Mouse (Mus musculus) hindbrain, embryonic 15.5 days (tissue): ENCODE data around the gene Nacad. TPM values are rescaled to one million over a fixed set of nuclear protein-coding genes. Genes with fewer than 3 reads are reported as not detected.

Source experiments
- ATAC-seq: fragments of 200-750 bp; cut with Nextera tagmentation; 2 replicates; pipeline ENCODE4 v1.8.0; 2017; ENCODE audit warnings: low read depth, moderate number of reproducible peaks, moderate TSS enrichment; ENCODE audit not compliant: low FRiP score
- H3K27ac ChIP-seq: fragments of 300-500 bp; sonication (generic); replicated peaks from 2 replicates; pipeline ENCODE4 v1.5.1; 2015; ENCODE audit warnings: mild to moderate bottlenecking, inconsistent platforms
- H3K27me3 ChIP-seq: fragments of 300-500 bp; sonication (generic); 2 replicates; pipeline ENCODE4 v1.6.1; 2015; ENCODE audit warnings: control low read depth, inconsistent platforms
- H3K36me3 ChIP-seq: fragments of 300-500 bp; sonication (generic); 2 replicates; pipeline ENCODE4 v1.6.1; 2015; ENCODE audit warnings: control low read depth, inconsistent platforms
- H3K4me1 ChIP-seq: fragments of 300-500 bp; sonication (generic); replicated peaks from 2 replicates; pipeline ENCODE4 v1.6.1; 2015; ENCODE audit warnings: control low read depth, inconsistent platforms
- H3K4me2 ChIP-seq: fragments of 300-500 bp; sonication (generic); 2 replicates; pipeline ENCODE4 v1.6.1; 2015; ENCODE audit warnings: moderate library complexity, mild to moderate bottlenecking, inconsistent platforms
- H3K4me3 ChIP-seq: fragments of 300-500 bp; sonication (generic); 2 replicates; pipeline ENCODE4 v1.5.1; 2015; ENCODE audit warnings: mild to moderate bottlenecking, inconsistent platforms
- H3K9ac ChIP-seq: fragments of 300-500 bp; sonication (generic); 2 replicates; pipeline ENCODE4 v1.6.1; 2015; ENCODE audit warnings: inconsistent platforms
- H3K9me3 ChIP-seq: fragments of 300-500 bp; sonication (generic); 2 replicates; pipeline ENCODE4 v1.6.1; 2016; ENCODE audit warnings: control low read depth, inconsistent platforms
- WGBS: fragments of 180-500 bp; shearing (Covaris S2); methylation state at CpG from one replicate; pipeline ENCODE4 v1.1.7; 2015; 5-methylcytosine and 5-hydroxymethylcytosine counted together
- polyA plus RNA-seq: library from polyadenylated mRNA; unstranded; fragments of >200 nt; fragmentation: Nextera tagmentation; extraction: Ambion mirVana; gene quantifications from 2 replicates; pipeline ENCODE4 v1.2.1, GENCODE M21; 2015

Gene Nacad
- polyA plus RNA-seq, 1 experiment from 2014 or later, result 89.8 TPM

DNA sequence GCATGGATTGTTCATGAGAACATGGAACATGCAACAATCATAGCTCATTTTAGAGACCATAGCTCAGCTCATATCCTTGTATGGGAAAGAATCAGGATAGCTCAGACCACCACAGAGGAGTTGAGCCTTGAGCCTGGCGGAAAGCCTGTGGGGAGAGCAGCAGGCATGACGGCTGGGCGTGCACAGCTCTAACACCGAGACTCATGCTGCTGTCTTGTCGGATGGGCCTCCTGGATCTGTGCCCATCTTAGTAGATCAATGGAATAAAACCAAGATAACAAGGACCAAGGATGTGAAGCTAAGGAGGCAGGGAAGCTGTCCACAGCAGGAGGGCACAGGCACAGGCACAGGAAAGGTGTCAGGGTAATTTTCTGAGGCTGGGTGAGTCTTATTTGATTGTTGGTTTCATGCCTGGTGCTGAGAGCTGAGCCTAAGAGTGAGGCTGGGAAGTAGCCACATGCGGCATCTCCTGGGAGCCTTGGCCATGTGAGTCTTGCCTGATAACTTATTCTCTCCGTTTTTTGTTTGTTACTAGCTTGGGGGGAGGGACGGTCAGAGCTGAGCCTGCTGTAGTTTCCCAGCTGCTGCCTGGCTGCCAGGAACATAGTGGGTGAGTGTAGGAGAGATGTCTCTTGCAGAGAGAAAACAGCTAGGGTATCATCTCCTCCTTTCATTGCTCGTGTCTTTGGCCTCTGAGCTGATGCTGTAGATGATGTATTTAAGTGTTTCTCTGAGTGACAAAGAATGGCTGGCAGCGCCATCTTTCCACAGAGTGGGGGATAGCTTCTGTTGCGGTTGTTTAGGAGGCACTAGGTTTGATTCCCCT, 37.1 kb downstream of the Nacad start:
- peak overlapping the region; percentile 17; the same call in 1 of the 2 replicates for H3K4me2 ChIP-seq
- peak overlapping the region; percentile 72 for H3K27ac ChIP-seq
- H3K36me3 ChIP-seq, result 0 out of 2 replicates have a peak, but pooled peaks cover 4% of the 10 kb centered on the region
- no peak overlapping the region for H3K4me3 ChIP-seq
- H3K4me1 ChIP-seq, result peaks cover 21% of the 10 kb centered on the region
- no peaks in the 10 kb centered on the region for H3K27me3 ChIP-seq
- peak; percentile 66; the same call in 1 of the 2 replicates for ATAC-seq
- no peaks in the 10 kb centered on the region for H3K9me3 ChIP-seq
- WGBS, result 30% methylated on average over 11 of the region's 11 CpGs
- 0 out of 2 replicates have a peak overlapping the region, but pooled peaks have one; percentile 9 for H3K9ac ChIP-seq

GRCm38 (mm10) chr11:6567951-6568350, 37.9 kb downstream of the Nacad start:
- Histone ChIP-seq H3K9ac (no peak overlapping the region), H3K4me3 (no peak overlapping the region), H3K4me2 (no peak overlapping the region), H3K27ac (peak overlapping the region; percentile 72), H3K9me3 (no peaks in the 10 kb centered on the region), H3K36me3 (0 out of 2 replicates have a peak, but pooled peaks cover 5% of the 10 kb centered on the region), H3K4me1 (peaks cover 21% of the 10 kb centered on the region), H3K27me3 (no peaks in the 10 kb centered on the region)
- no peak for ATAC-seq
- WGBS, result 80% methylated on average over 8 of the region's 8 CpGs

DNA sequence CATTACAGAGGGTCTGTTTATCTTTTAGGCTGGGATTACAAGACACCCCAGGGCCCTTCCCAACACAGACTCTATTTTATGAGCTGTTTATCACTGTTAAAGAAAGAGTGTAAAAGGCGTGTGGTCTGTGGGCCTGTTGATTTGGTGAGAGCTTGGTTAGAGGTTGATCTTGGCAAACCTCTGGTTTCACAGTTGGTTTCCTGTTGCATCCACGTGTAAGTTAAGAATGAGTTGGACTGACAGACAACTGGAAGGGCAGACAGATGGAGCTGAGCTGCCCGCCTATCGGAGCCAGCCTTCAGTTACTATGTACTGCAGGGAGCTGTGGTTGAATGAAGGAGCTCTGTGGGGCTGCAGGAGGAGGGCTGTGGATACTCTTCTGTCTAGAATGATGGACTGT, 39.4 kb downstream of the Nacad start:
- Histone ChIP-seq H3K27me3 (no peaks in the 10 kb centered on the region), H3K27ac (no peak overlapping the region), H3K36me3 (0 out of 2 replicates have a peak, but pooled peaks cover 5% of the 10 kb centered on the region), H3K4me2 (no peak overlapping the region), H3K9ac (no peak overlapping the region), H3K9me3 (no peaks in the 10 kb centered on the region), H3K4me1 (peaks cover 21% of the 10 kb centered on the region), H3K4me3 (no peak overlapping the region)
- no peak for ATAC-seq
- 87% methylated on average over 4 of the region's 4 CpGs for WGBS

- Histone ChIP-seq H3K27me3 (no peaks in the 10 kb centered on the region), H3K27ac (no peak overlapping the region), H3K9ac (no peak overlapping the region), H3K4me1 (peaks cover 5% of the 10 kb centered on the region), H3K9me3 (no peaks in the 10 kb centered on the region), H3K4me2 (no peak overlapping the region), H3K36me3 (0 out of 2 replicates have a peak, but pooled peaks cover 5% of the 10 kb centered on the region), H3K4me3 (no peak overlapping the region)
- no peak for ATAC-seq
- WGBS, result 89% methylated on average over 4 of the region's 4 CpGs
Observed at GRCm38 (mm10) chr11:6563201-6563600, 42.7 kb downstream of the Nacad start.

DNA sequence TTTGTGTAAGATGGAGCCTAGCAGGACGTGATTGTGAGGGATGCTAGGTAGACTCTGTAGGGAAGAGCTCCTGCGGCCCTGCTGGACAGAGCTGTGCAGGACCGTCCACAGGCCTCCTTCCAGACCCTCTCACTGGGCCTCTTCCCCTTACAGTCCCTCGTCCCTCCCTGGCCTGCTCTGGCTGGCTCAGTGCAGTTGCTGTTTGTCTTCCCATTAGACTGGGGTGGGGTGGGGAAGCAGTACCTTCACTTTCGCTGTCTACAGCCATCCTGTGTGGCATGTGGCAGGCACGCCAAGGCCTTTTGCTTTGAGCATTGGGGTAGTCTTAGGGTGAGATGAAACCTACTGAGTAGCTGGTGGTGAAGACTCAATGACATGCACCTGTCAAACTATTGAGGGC, 43.5 kb downstream of the Nacad start:
- Histone ChIP-seq H3K27me3 (no peaks in the 10 kb centered on the region), H3K4me2 (no peak overlapping the region), H3K36me3 (0 out of 2 replicates have a peak, but pooled peaks cover 5% of the 10 kb centered on the region), H3K4me1 (no peaks in the 10 kb centered on the region), H3K9ac (no peak overlapping the region), H3K27ac (no peak overlapping the region), H3K4me3 (no peak overlapping the region), H3K9me3 (no peaks in the 10 kb centered on the region)
- ATAC-seq, result no peak
- WGBS, result 86% methylated on average over 6 of the region's 6 CpGs

GRCm38 (mm10) chr11:6561474-6561873, 44.4 kb downstream of the Nacad start:
- no peak overlapping the region for H3K4me2 ChIP-seq
- WGBS, result 98% methylated on average over 4 of the region's 4 CpGs
- no peaks in the 10 kb centered on the region for H3K27me3 ChIP-seq
- H3K9me3 ChIP-seq, result no peaks in the 10 kb centered on the region
- H3K27ac ChIP-seq, result no peak overlapping the region
- no peaks in the 10 kb centered on the region for H3K4me1 ChIP-seq
- H3K4me3 ChIP-seq, result no peak overlapping the region
- ATAC-seq, result no peak
- 0 out of 2 replicates have a peak, but pooled peaks cover 5% of the 10 kb centered on the region for H3K36me3 ChIP-seq
- H3K9ac ChIP-seq, result no peak overlapping the region

- 0 out of 2 replicates have a peak, but pooled peaks cover 5% of the 10 kb centered on the region for H3K36me3 ChIP-seq
- no peak for ATAC-seq
- no peak overlapping the region for H3K4me3 ChIP-seq
- no peak overlapping the region for H3K27ac ChIP-seq
- H3K4me1 ChIP-seq, result no peaks in the 10 kb centered on the region
- no peaks in the 10 kb centered on the region for H3K9me3 ChIP-seq
- whole genome bisulfite sequencing, result 85% methylated on average over 13 of the region's 13 CpGs
- no peak overlapping the region for H3K4me2 ChIP-seq
- no peaks in the 10 kb centered on the region for H3K27me3 ChIP-seq
- no peak overlapping the region for H3K9ac ChIP-seq
Observed at GRCm38 (mm10) chr11:6560655-6561360, 45.0 kb downstream of the Nacad start.

- H3K4me2 ChIP-seq, result no peak overlapping the region
- no peak overlapping the region for H3K4me3 ChIP-seq
- no peak overlapping the region for H3K9ac ChIP-seq
- 97% methylated on average over 2 of the region's 2 CpGs for WGBS
- no peaks in the 10 kb centered on the region for H3K27me3 ChIP-seq
- no peak overlapping the region for H3K27ac ChIP-seq
- no peaks in the 10 kb centered on the region for H3K9me3 ChIP-seq
- H3K4me1 ChIP-seq, result no peaks in the 10 kb centered on the region
- no peak for ATAC-seq
- H3K36me3 ChIP-seq, result 0 out of 2 replicates have a peak, but pooled peaks cover 5% of the 10 kb centered on the region
Observed at GRCm38 (mm10) chr11:6559996-6560395, 45.9 kb downstream of the Nacad start.

DNA sequence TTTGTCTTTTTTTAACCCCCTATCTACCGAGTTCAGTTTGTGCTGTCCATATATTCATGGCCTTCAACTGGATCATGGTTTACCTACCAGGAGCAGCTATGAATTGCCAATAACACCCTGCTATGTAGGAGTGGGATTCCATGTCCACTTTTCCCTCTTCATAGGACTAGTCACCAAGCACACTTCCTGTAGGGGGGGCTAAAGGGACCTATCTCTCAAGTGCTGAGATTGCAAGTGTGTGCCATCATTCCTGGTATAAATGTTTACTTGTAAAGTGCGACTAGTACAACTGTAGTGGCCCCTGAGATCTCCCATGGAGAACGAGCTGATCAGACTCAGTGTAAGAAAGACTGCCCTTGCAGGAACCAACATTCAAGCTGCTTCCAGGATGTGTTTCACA, 47.6 kb downstream of the Nacad start:
- Histone ChIP-seq H3K27ac (no peak overlapping the region), H3K4me2 (no peak overlapping the region), H3K4me3 (no peak overlapping the region), H3K9me3 (no peaks in the 10 kb centered on the region), H3K4me1 (no peaks in the 10 kb centered on the region), H3K9ac (no peak overlapping the region), H3K27me3 (no peaks in the 10 kb centered on the region), H3K36me3 (no peaks in the 10 kb centered on the region)
- 93% methylated on average over 3 of the region's 3 CpGs for WGBS
- ATAC-seq, result no peak

DNA sequence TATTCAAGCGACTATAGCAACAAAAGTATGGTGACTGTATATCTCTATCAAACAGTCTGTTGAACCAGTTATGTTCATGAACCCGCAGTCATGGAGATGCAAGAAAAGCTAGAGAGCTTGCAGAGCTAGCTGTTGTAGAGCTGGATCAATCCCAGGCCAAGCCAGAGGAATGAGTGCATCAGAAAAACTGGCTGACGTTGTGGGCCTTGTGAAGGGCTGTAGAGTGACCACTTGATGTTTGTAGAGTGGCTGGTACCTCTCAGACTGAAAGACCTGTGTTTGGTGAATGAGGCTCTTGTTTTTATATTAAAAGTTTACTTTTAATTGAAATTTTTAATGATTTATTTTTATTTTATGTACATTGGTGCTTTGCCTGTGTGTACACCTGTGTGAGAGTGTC, 55.7 kb downstream of the Nacad start:
- 93% methylated on average over 3 of the region's 3 CpGs for WGBS
- H3K4me2 ChIP-seq, result no peak overlapping the region
- H3K9ac ChIP-seq, result no peak overlapping the region
- H3K36me3 ChIP-seq, result no peaks in the 10 kb centered on the region
- H3K27me3 ChIP-seq, result no peaks in the 10 kb centered on the region
- ATAC-seq, result no peak
- H3K9me3 ChIP-seq, result no peaks in the 10 kb centered on the region
- no peak overlapping the region for H3K27ac ChIP-seq
- no peak overlapping the region for H3K4me3 ChIP-seq
- H3K4me1 ChIP-seq, result peaks cover 16% of the 10 kb centered on the region

DNA sequence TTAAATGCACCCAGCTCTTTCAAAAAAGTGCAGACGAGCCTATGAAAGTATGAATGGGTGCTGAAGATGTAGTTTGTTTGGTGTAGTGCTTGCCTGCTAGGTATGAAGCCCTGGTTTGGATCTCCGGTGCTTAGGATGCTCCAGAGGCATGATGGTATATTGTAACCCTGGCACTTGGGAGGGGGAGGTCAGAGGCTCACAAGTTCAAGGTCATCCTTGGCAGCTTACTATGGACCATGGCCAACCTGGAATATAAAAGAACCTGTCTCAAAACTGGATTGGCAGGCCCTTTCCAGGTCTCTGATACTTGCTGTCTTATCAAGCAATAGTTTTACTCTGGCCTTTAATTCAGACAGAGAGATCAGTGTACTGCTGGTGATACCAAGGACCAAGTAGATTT, 56.1 kb downstream of the Nacad start:
- 91% methylated on average over 2 of the region's 2 CpGs for WGBS
- Histone ChIP-seq H3K4me2 (no peak overlapping the region), H3K36me3 (no peaks in the 10 kb centered on the region), H3K27me3 (no peaks in the 10 kb centered on the region), H3K27ac (no peak overlapping the region), H3K9ac (no peak overlapping the region), H3K4me3 (no peak overlapping the region), H3K9me3 (no peaks in the 10 kb centered on the region), H3K4me1 (peaks cover 16% of the 10 kb centered on the region)
- no peak for ATAC-seq
